Mouse (Mus musculus) cerebellum, adult (tissue): ENCODE results near the gene Fbxl16.

Source experiments
- ATAC-seq: cut with Nextera tagmentation; 2 replicates; pipeline ENCODE4 v1.9.2; 2017; ENCODE audit warnings: mild to moderate bottlenecking, moderate library complexity, mixed read lengths; ENCODE audit not compliant: insufficient number of reproducible peaks, low FRiP score, low TSS enrichment

Gene Fbxl16

GRCm38 (mm10) chr17:25808789-25809605, at the start of gene Fbxl16:
Gene Fbxl16 (plus strand): TSS chr17:25809085.
- peak; percentile 78 for ATAC-seq

- ATAC-seq: no peak
Measured at GRCm38 (mm10) chr17:25760148-25760547, 48.7 kb upstream of the Fbxl16 start.

- ATAC-seq: no peak
Measured at GRCm38 (mm10) chr17:25761561-25761970, 47.3 kb upstream of the Fbxl16 start.

GRCm38 (mm10) chr17:25762591-25762990, 46.3 kb upstream of the Fbxl16 start:
- no peak for ATAC-seq

GRCm38 (mm10) chr17:25765886-25766285, 43.0 kb upstream of the Fbxl16 start:
- no peak for ATAC-seq

DNA sequence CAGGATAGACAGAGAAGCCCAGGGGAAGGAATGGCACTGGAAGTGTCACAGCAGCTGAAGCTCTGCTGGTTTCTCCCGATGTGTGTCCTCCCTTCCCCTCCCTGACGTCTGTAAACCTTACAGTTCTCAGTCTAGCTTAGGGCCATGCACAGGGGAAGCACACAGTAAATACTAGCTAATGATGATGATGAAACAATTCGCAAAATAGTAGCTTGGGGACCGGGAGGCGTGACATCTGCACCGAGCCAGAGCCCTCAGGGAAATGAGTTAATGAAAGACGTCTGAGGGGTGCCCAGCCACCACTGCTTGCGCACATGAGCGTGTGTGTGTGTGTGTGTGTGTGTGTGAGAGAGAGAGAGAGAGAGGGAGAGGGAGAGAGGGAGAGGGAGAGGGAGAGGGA, 39.6 kb upstream of the Fbxl16 start:
- no peak for ATAC-seq

GRCm38 (mm10) chr17:25773549-25774120, 35.2 kb upstream of the Fbxl16 start, which contains the start of gene Narfl:
Gene Narfl (plus strand): TSS chr17:25773776.
- peak; percentile 89; the same call in 1 of the 2 replicates for ATAC-seq

DNA sequence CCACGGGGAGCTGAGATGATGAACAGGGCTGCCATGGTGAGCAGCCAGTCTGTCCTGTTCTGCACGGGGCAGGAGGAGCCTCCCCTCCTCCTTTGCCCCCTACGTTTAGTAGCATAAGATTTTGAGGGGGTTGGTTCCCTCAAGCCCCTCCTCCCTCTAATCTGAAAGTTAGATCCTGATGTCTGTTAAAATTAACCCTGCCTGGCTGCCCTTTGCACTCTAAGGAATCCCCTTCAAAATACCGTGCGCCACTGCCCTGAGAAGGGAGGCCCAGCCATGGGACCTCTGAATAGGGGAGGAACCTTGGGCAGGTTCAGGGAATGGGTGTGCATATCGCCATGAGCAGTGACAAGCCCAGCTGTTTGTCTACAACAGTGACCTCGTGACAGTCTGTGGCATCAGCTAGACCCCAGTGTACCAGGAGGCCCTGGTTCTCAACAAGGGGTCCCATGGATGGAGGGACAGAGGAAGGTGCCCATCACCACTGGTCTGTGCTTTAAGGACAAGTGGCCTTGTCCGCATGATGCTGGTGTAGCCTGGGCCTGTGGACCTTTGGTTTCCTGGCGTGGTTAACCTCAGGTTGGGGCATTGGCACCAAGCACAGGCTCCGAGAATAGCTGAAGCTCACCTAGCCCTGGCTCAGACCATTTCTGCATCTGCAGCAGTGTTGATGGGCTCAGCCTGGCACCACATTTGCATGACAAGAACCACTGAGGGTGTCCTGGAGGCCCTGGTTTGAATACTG, 33.4 kb upstream of the Fbxl16 start:
- no peak for ATAC-seq

- ATAC-seq: no peak
Measured at GRCm38 (mm10) chr17:25777948-25778347, 30.9 kb upstream of the Fbxl16 start.

DNA sequence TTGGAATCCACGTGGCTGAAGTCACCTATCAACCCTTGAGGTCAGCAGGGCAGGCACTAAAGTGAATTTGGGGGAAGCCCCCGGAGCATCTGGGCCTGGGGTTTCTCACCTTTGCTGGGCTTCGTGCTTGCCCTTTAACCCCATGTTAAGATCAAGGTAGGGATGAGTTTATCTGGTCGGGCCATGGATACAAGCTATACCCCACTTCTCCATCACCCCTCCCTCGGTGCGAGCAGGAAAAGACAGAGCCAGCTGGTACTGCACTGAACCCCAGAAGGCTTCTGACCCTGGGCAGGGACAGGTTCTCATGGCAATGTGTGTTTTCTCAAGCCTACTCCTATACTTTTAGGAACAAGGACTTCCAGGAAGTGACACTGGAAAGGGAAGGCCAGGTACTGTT, 27.5 kb upstream of the Fbxl16 start:
- no peak for ATAC-seq

GRCm38 (mm10) chr17:25783086-25783485, 25.8 kb upstream of the Fbxl16 start:
- no peak for ATAC-seq

DNA sequence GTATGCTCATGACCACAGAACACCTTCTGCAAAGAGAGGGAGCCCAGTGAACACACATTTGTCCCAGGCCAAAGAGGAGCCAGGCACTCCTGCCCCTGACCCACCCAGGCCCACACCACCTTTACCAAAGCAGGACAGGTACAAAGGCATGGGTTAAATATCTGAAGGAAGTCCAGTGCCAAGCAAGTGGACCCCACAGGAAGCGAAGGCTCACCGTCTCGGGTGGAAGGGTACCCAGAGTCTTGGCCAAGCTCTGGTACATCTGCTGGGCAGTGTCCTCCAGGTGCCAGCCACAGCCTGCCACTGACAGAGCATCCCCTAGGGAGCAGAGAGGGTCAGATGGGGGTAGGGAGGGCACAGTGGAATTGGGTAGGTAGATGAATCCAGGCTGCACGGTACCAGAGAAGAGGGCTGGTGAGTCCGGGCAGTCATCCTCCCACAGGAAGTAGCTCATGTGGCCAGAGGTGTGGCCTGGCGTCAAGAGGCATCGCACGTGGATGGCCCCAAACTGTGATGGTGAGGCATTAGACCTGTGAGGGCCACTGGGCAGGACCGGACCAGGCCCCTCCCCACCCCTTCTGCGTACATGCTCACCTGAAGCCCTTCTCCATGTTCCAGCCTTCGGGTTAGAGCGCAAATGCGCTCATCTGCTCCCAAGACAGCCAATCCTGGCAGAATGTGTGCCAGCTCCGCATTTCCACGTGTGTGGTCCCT, 24.9 kb upstream of the Fbxl16 start:
- no peak for ATAC-seq

- peak; percentile 76; the same call in 1 of the 2 replicates for ATAC-seq
Measured at GRCm38 (mm10) chr17:25785281-25785745, 23.6 kb upstream of the Fbxl16 start, which contains the start of gene Haghl. Gene Haghl (minus strand): TSS chr17:25785673.

- no peak for ATAC-seq
Measured at GRCm38 (mm10) chr17:25786280-25786679, 22.6 kb upstream of the Fbxl16 start, which contains the start of gene Ccdc78. Gene Ccdc78 (plus strand): TSS chr17:25786580.

DNA sequence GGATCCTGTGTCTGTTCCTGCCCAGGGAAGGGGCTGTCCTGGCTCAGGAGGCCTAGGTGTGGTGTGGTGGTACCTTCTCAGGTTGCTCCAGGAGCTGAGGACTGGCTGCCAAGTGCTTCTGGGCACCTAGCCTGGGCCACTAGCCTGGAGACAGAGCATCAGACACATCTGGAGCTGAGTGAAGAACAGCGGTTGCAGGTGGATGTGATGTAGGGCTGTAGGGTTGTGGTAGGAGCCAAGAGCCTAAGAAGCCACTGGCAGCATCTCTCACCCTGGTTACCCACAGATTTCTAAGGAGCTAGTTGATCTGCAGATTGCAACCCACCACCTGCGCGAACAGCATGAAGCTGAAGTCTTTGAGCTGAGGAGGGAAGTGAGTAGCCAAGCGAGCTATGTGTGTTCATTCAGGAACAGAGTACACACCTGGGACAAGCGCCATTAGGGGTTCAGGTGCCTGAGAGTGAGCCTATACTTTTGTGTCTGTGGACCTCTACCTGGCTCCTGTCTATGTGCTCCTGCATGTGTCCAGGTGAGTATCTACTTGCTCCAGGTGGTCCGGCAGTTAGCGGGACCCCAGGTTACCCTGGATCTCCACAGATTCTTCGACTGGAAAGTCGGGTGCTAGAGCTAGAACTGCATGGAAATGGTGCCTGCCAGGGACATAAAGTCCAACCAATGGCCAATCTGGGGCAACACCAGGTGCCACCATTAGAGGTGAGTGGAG, 21.9 kb upstream of the Fbxl16 start:
- ATAC-seq: no peak

- ATAC-seq: no peak
Measured at GRCm38 (mm10) chr17:25791320-25791842, 17.5 kb upstream of the Fbxl16 start.

- ATAC-seq: peak; percentile 12; the same call in 1 of the 2 replicates
Measured at GRCm38 (mm10) chr17:25791843-25792527, 16.9 kb upstream of the Fbxl16 start.

- no peak for ATAC-seq
Measured at GRCm38 (mm10) chr17:25792615-25793014, 16.3 kb upstream of the Fbxl16 start, which contains the start of gene Fam173a. Gene Fam173a (minus strand): TSS chr17:25792901.

- no peak for ATAC-seq
Measured at GRCm38 (mm10) chr17:25794197-25794596, 14.7 kb upstream of the Fbxl16 start.
